Mouse (Mus musculus): ENCODE data around the gene Camk2g.

GRCm38 (mm10) chr14:20686576-20686975, 107.3 kb downstream of the Camk2g start:
- no peak for TF ChIP-seq CTCF (IDR thresholded peaks at IDR 0.05 in 2 of 3, conservative IDR thresholded peaks at IDR 0.05 in 1 of 3; ENCODE audit: control insufficient read depth in 1 of 3, insufficient read depth in 1 of 3, low read depth in 2 of 3, low read length in 3 of 3, poor library complexity in 1 of 3, severe bottlenecking in 1 of 3)
- TF ChIP-seq E2F4 (IDR thresholded peaks at IDR 0.05; ENCODE audit: borderline replicate concordance, low read depth, low read length) = no peak
- TF ChIP-seq EP300 (IDR thresholded peaks at IDR 0.05; ENCODE audit: low read depth in 1 of 2, low read length in 2 of 2) = no peak
- no peak for TF ChIP-seq ETS1 (IDR thresholded peaks at IDR 0.05; ENCODE audit: low read depth, low read length)
- no peak for TF ChIP-seq TCF12 (IDR thresholded peaks at IDR 0.05; ENCODE audit: low read depth, low read length)
- 0 out of 4 replicates have a peak, but pooled peaks of 1 of the 2 experiments have one; percentile 17 for TF ChIP-seq POLR2A (IDR thresholded peaks at IDR 0.05; ENCODE audit: control insufficient read depth in 1 of 2, insufficient read depth in 1 of 2, low read depth in 1 of 2, low read length in 2 of 2, poor library complexity in 1 of 2)
- no peak for TF ChIP-seq NELFE (IDR thresholded peaks at IDR 0.05; ENCODE audit: low read depth, low read length)
- no peak for TF ChIP-seq ZNF384 (IDR thresholded peaks at IDR 0.05; ENCODE audit: low read depth, low read length)
- no peak for TF ChIP-seq GABPA (IDR thresholded peaks at IDR 0.05; ENCODE audit: low read depth, low read length)
- no peak for TF ChIP-seq USF2 (IDR thresholded peaks at IDR 0.05; ENCODE audit: borderline replicate concordance in 1 of 2, insufficient read depth in 1 of 2, low read depth in 1 of 2, low read length in 2 of 2)
- TF ChIP-seq MAX (IDR thresholded peaks at IDR 0.05; ENCODE audit: low read length) = no peak
- TF ChIP-seq JUND (IDR thresholded peaks at IDR 0.05; ENCODE audit: low read depth, low read length) = no peak
- TF ChIP-seq MYB (IDR thresholded peaks at IDR 0.05; ENCODE audit: low read depth, low read length) = no peak
